Mouse (Mus musculus): ENCODE results near the gene Mthfsd.

DNA sequence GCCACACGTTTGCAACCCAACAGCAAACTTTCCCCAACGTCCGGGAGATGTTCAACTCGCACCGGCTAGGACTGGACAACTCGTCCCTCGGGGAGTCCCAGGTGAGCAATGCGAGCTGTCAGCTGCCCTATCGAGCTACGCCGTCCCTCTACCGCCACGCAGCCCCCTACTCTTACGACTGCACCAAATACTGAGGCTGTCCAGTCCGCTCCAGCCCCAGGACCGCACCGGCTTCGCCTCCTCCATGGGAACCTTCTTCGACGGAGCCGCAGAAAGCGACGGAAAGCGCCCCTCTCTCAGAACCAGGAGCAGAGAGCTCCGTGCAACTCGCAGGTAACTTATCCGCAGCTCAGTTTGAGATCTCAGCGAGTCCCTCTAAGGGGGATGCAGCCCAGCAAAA, 9.7 kb upstream of the Mthfsd start:
- TF ChIP-seq CTCF (IDR thresholded peaks at IDR 0.05; ENCODE audit: borderline replicate concordance, extremely low read depth, insufficient read depth, insufficient read length) = no peak
- TF ChIP-seq POLR2A (IDR thresholded peaks at IDR 0.05; ENCODE audit: borderline replicate concordance, extremely low read depth, insufficient read depth, insufficient read length, poor library complexity, severe bottlenecking) = no peak

Data from brain, embryonic 14.5 days (tissue).